Mouse (Mus musculus) MEL (cell line): ENCODE measurements at regions not wholly inside any gene's neighbourhood (a gene's known extent, or its start where the extent isn't known, plus 50 kb on each side); places are given as distances from the start of the nearest gene placed in this dataset.

Experiments used
- CHD1 ChIP-seq: IDR thresholded peaks from 2 replicates; pipeline ENCODE4 v1.6.1; 2012; ENCODE audit warnings: low read depth, mild to moderate bottlenecking, inconsistent platforms, low read length, improper control_type of control experiment
- CTCF ChIP-seq, 3 experiments: IDR thresholded peaks in 2 of 3; conservative IDR thresholded peaks in 1 of 3; 2 replicates each; pipeline ENCODE4 v1.5.1; 2011 to 2012; ENCODE audit warnings: low read length in 3 of 3, low read depth in 2 of 3, mild to moderate bottlenecking in 2 of 3, improper control_type of control experiment in 1 of 3, inconsistent platforms in 1 of 3, mixed read lengths in 1 of 3, moderate library complexity in 1 of 3; ENCODE audit not compliant: control insufficient read depth in 1 of 3, insufficient read depth in 1 of 3, poor library complexity in 1 of 3, severe bottlenecking in 1 of 3
- E2F4 ChIP-seq: IDR thresholded peaks from 2 replicates; pipeline ENCODE4 v1.6.1; 2011; ENCODE audit warnings: low read depth, low read length, improper control_type of control experiment, borderline replicate concordance
- EP300 ChIP-seq, 2 experiments: IDR thresholded peaks; 2 replicates each; pipeline ENCODE4 v1.6.1; 2011; ENCODE audit warnings: improper control_type of control experiment in 2 of 2, low read length in 2 of 2, low read depth in 1 of 2, mild to moderate bottlenecking in 1 of 2
- GABPA ChIP-seq: IDR thresholded peaks from 2 replicates; pipeline ENCODE4 v1.6.1; 2012; ENCODE audit warnings: low read depth, mild to moderate bottlenecking, inconsistent platforms, low read length, improper control_type of control experiment, moderate library complexity
- GATA1 ChIP-seq: IDR thresholded peaks from 2 replicates; pipeline ENCODE4 v1.6.1; 2011; ENCODE audit warnings: low read depth, low read length, improper control_type of control experiment
- HCFC1 ChIP-seq: IDR thresholded peaks from 2 replicates; pipeline ENCODE4 v1.6.1; 2012; ENCODE audit warnings: low read depth, mild to moderate bottlenecking, inconsistent platforms, low read length, improper control_type of control experiment, moderate library complexity
- MAFK ChIP-seq: IDR thresholded peaks from 2 replicates; pipeline ENCODE4 v1.6.1; 2011; ENCODE audit warnings: low read depth, mild to moderate bottlenecking, low read length, improper control_type of control experiment, borderline replicate concordance
- MAX ChIP-seq: IDR thresholded peaks from 2 replicates; pipeline ENCODE4 v1.6.1; 2011; ENCODE audit warnings: low read length, improper control_type of control experiment
- MAZ ChIP-seq: IDR thresholded peaks from 2 replicates; pipeline ENCODE4 v1.6.1; 2012; ENCODE audit warnings: low read depth, mild to moderate bottlenecking, inconsistent platforms, low read length, improper control_type of control experiment
- POLR2A ChIP-seq, 2 experiments: IDR thresholded peaks; 2 replicates each; pipeline ENCODE4 v1.6.1; 2011 to 2012; ENCODE audit warnings: low read length in 2 of 2, mild to moderate bottlenecking in 2 of 2, control low read depth in 1 of 2, improper control_type of control experiment in 1 of 2, low read depth in 1 of 2, moderate library complexity in 1 of 2; ENCODE audit not compliant: control insufficient read depth in 1 of 2, insufficient read depth in 1 of 2, poor library complexity in 1 of 2
- SIN3A ChIP-seq: IDR thresholded peaks from 2 replicates; pipeline ENCODE4 v1.6.1; 2012; ENCODE audit warnings: low read length, improper control_type of control experiment, inconsistent platforms
- USF2 ChIP-seq, 2 experiments: IDR thresholded peaks; 2 replicates each; pipeline ENCODE4 v1.6.1; 2011 to 2012; ENCODE audit warnings: improper control_type of control experiment in 2 of 2, low read length in 2 of 2, borderline replicate concordance in 1 of 2, inconsistent platforms in 1 of 2, low read depth in 1 of 2, mild to moderate bottlenecking in 1 of 2; ENCODE audit not compliant: insufficient read depth in 1 of 2
- ZKSCAN1 ChIP-seq: IDR thresholded peaks from 2 replicates; pipeline ENCODE4 v1.6.1; 2012; ENCODE audit warnings: low read depth, mild to moderate bottlenecking, inconsistent platforms, low read length, improper control_type of control experiment, moderate library complexity

DNA sequence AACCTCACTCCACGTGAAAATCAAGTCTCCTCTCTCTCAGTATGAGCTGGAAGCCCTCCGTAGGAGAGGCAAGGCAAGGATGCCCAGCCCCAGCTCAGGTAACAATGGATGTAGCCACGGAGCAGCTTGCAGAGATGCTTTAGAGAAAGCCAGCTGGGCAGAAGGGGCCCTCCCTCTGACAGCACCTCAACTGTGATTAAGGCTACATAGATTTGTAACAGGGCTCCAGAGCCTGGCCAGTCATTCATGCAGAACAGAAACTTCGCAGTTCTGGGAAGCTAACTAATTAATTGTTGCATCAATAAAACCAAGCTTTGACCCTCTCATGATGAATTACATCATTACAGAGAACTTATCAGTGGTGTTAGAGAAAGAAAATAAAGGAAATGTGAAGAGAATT, 480.8 kb downstream of the Grin2a start:
- no peak for TF ChIP-seq CHD1
- TF ChIP-seq CTCF (IDR thresholded peaks at IDR 0.05 in 2 of 3, conservative IDR thresholded peaks at IDR 0.05 in 1 of 3; ENCODE audit: control insufficient read depth in 1 of 3, insufficient read depth in 1 of 3, low read depth in 2 of 3, low read length in 3 of 3, poor library complexity in 1 of 3, severe bottlenecking in 1 of 3) = no peak
- TF ChIP-seq EP300 (IDR thresholded peaks at IDR 0.05; ENCODE audit: low read depth in 1 of 2, low read length in 2 of 2) = no peak
- TF ChIP-seq HCFC1 = no peak
- TF ChIP-seq MAFK = no peak
- no peak for TF ChIP-seq SIN3A
- TF ChIP-seq MAZ = no peak
- no peak for TF ChIP-seq ZKSCAN1
- TF ChIP-seq POLR2A (IDR thresholded peaks at IDR 0.05; ENCODE audit: control insufficient read depth in 1 of 2, insufficient read depth in 1 of 2, low read depth in 1 of 2, low read length in 2 of 2, poor library complexity in 1 of 2) = no peak
- TF ChIP-seq E2F4 = no peak
- no peak for TF ChIP-seq GATA1
- TF ChIP-seq MAX = no peak
- TF ChIP-seq USF2 (IDR thresholded peaks at IDR 0.05; ENCODE audit: borderline replicate concordance in 1 of 2, insufficient read depth in 1 of 2, low read depth in 1 of 2, low read length in 2 of 2) = no peak
- TF ChIP-seq GABPA = no peak
